Mouse (Mus musculus) spleen, adult 12 weeks (tissue): ENCODE data around the gene Bex2.
"Not testable (repeated sequence)": the region's sequence is repeated elsewhere in the genome, so short reads cannot be mapped to it uniquely, and the experiment has no call there.

Experiments
- DNase-seq: peaks from one replicate; pipeline ENCODE4 v3.0.0; 2022; ENCODE audit warnings: low spot score

Gene Bex2

DNA sequence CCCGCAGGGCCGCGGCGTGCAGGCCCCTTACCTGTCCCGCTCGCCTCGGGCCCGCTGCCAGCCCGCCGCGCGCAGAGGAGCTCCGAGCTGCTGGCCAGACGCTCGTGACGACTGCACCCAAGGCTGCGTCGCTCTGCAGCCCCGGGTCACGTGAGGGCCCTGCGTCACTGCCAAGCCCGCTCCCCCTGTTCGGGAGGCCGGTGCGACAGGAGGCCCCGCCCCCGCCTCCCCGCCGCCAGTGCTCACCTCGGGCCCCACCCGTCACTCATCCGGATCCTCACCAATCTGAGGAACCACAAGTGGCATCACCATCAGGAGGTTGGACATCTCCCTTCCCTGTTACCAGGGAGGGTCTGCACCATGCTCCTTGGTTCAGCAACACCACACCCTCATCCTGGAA is at the start of gene Bex2:
Gene Bex2 (minus strand): TSS at position 217 of the 400 bp plus-strand sequence.
- DNase-seq, result not testable (repeated sequence)

DNA sequence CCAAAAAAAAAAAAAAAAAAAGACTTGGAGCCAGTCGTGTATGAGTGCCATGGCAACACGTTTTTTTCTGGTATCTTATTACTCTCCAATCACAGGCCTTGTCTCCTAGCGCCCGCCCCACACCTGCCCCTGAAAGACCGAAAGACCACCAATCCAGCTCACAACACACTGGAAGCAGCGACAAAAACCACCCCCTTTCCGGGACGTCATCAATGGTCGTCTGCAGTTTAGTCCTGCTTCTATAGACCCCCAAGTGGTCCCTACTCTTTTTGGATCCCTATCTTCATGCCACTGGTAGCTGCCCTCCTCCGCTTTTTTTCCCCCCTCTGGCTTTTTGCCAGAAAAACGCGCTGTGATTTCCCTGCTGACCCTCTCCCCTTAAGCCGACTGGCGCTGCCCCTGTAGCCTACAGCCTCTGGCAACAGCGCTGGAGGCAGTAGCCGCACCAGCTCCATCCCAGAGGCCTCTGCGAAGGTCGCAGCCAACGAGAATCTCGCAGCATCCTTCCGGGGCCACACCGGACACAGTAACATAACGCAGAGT is 47.5 kb upstream of the Bex2 start:
- DNase-seq, result no peak

DNA sequence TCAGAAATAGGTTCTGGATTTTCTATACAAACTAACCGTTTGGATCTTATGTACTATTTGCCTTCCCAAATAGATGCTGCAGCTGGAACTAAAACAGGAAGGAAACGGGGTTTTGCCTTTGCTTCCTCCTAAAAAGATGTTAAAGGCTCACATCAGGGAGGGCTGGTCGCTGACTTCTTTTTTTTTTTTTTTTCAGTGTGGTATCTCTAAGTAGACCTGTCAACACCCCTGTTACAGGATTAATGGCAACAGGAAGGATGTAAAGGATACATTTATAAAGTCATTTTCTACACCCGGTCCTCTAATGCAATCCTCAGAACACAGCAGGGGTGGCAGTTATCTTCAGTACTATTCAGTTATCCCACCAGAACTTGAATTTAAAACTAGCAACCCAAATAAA is 47.0 kb upstream of the Bex2 start:
- DNase-seq, result no peak

DNA sequence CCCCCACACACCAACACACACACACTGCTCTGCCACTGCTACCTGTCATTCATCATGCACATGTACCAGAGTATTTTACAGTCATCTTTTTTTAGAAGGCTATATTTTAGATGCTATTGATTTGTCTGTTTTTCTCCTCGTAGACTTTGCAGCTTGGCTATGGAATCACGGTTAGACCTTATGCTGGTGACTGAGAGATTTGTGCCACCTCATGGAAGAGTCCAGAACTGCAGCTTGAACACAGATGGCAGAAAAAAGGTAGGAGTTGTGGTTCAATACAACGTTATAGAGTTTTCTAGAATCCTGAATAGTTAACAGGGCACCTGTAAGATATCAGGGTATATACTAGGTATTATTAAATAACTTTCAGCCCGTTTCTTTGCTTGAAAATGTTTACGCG is 39.9 kb upstream of the Bex2 start:
- no peak for DNase-seq

DNA sequence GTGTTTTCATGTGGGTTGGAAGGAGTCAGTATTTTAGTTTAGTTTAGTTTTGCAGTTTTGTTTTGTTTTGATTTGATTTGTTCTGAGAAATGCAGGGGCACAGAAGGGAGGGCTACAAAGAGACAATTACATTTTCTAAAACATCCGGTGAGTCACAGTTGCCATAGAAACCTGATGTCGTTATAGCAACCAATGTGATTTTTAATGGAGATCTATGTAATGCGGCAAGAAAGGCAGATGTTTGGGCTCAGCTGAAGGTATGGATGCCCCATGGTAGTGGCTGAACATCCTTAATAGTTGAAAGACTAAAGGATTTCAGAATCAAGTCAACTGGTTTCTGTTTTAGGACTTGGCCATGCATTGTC is 36.7 kb upstream of the Bex2 start:
- no peak for DNase-seq

DNA sequence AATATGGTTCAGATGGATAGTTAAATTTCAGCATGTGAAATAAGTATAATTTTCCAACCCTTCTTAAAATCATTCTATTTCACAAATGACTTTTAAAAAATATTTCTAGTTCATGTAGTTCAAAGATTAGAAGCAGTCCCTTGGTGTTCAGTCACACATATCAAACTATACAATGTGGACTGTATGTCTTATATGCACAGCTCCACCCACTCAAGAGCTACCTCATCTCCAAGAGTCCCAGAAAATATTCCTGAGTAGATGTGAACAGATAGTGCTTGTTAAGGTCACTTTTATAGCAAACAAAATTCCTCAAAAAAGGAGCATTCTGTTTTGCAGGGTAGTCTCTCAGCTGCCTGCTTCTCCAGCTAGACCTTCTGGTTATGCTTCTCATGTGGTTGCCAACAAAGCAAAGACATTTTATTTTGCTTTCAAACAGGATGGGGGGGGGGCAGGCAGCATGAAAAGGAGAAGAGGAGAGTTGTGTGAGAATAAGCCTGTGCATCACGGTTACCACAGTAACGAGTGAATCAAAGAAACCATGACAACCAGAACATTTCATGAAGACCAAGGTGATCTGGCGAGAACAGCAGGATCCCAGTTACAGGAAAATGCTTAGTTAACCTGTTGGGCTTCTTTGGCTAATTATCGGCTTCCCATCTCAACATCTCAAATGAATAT is 36.1 kb upstream of the Bex2 start:
- no peak for DNase-seq

DNA sequence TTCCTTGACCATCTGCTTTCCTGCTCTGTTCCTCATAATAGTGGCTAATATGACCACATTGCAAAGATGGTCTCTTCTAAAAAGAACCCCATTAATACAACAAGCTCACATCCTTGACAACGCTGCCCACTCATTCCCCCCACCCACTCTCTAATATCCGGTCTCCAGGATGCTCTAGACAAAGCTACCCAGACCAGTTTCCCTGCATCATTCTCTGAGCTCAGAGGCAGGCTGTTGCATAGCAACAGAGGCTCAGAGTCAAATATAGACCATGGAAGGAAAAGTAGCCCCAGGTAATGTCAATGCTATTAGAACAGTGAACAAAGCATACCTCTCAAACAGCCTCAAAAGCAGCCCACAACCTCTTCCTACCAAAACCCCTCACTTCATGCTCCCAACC is 26.4 kb upstream of the Bex2 start:
- DNase-seq, result no peak

DNA sequence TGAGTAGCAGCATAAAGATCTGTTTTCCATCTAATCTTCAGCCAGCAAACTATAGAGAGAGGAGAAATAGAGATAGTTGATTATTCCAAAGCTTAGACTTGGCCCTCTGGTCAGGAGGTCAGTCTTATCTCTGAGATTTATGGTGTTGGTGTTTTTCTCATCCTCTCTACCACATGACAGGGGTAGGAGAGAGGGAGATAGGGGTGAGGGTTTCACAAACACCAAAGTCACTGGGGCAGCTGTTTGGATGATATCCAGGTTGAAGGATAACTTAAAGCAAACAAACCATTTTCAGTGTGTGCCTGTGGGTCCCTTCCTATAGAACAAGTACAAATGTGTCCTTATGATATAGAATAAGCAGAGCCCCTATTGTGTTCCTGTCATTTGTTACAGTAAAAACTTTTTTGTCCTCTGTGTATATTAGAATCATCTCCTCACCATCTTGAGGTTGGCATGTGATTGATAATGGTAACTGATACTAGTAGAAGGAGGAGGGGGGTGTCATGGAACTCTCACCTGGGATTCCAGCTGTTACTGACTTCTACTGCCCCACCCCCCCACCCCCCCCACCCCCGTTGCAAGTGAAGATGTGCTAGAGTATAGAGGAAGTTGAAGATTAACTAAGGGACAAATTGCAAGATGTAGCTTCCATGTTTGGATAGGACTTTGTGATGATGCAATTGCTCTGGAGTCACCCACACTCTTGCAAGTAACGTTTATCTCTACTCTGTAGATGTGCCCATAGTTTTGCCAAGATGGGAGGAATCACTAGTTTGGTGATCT is 24.7 kb upstream of the Bex2 start:
- DNase-seq, result no peak

DNA sequence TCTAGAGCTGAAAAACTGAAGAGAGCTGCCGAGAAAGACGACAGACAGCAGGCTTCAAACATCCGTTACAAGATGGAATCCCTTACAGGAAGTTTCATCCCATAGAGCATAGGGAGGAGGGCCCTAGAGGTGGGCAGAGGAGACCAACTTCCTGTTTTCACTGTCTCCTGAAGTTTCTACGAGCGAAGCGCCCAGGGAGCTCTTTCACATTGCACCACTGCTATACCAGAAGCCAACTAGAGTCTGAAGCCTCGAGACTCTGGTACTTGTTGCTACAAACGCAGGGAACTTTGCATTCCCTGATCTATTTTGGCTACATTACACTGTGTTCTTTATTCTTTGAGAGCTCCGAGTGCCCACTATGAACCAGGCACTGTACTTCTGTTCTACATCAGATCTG is 17.1 kb upstream of the Bex2 start, which contains the start of gene Nxf3:
Gene Nxf3 (minus strand): TSS at position 101 of the 400 bp plus-strand sequence.
- no peak for DNase-seq

DNA sequence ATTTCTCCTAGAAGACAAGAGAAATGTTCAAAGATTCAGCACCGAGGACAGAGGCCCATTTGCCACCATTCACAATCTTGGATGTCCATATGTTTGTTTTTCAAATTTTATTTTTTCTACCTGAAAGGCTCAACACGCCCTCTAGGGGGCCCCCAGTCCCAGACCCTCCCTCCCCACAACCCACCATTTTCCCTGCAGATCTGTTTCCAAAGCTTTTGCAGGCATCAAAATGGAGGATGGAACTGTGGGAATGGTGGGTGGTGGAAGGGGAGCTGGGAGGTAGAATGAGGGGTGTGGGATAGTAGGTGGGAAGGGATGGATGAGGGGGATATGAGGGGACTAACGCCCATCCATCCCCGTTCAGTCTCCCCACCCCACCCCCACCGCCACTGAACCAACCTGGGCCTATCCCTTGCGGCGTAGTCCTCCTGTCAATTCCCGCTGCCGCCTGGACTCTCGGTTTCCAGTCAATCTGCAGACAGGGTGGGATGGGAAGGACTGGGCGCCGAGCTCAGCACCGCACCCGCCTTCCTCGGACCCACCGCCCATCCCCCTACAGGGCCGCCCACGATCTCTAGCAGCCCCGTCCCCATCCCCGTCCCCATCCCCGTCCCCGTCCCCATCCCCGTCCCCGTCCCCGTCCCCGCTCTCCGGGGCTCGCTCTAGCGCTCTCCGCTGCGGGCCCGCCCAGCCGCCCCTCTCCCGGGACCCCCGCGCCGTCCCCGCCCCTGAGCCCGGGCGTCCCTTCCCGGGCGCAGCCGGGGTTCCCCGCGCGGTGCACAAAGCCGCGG is 640 bp downstream of the Bex2 start:
- not testable (repeated sequence) for DNase-seq

DNA sequence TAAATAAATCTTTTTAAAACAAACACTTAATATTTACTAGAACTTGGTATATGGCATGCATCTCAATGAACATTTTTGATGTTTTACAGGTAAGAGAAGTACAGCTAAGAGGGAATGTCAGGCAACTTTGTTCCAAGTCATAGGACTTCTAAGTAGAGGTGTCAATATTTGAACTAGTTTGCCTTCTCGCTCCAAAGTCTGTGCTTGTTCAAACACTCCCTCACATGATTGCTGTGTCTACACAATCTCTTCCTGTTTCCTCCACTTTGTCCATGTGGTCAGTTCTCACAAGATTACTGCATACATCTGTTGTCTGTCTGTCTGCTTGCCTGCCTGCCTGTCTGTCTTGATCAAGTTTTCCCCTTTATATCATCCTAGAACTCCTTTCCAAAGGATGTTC is 7.3 kb downstream of the Bex2 start:
- DNase-seq, result no peak

DNA sequence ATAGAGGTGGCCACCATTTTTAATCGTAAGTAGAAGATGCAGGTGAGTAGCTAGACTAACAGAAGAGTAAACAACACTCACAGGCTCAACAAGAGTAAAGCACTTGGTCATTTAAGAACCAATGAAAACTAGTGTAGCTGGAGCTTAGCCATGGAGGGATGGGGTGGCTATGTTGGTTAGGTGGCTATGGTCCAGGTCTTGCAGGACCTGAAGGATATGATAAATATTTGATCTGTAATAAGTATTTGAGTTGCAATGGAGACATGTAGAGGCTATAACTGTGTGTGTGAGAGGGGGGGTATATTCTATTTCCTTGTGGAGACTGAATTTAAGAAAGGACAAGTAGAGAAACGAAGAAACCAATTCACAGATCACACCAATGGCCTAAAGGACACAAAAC is 16.8 kb downstream of the Bex2 start:
- no peak for DNase-seq

DNA sequence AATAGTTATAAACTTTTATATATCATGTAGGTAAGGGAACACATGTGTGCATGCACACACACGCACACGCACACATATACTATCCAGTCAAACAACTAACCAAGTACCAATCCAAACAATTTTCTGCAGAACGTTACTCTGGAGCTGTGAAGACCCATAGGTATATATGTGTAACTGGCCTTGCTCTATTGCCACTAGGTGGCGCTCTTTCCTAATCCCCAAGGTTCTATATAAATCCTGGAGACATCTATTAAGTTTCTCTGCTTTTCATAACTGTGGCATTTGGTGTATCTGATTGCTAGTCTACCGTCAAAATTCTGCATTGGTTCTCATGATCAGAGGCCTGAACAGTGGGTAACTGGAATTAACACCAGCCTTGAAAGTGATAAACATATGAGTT is 20.5 kb downstream of the Bex2 start:
- no peak for DNase-seq

DNA sequence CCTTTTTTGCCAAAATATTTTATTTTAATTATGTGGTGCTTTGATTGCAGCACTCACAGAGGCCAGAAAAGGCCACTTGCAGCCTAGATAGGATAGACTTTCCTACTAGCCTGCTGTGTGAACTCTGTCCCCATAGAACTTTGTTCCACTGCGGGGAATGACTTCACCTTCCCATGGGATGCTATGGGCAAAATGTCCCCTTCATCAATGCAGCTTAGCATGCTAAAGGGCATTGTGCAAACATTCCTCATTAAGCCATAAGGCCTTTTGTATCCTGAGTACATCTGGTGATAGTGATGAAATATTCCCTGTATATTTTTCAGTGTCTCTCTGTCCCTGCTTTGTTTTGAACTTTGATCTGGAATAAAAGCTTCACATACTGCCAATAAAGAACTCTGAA is 24.3 kb downstream of the Bex2 start:
- no peak for DNase-seq

DNA sequence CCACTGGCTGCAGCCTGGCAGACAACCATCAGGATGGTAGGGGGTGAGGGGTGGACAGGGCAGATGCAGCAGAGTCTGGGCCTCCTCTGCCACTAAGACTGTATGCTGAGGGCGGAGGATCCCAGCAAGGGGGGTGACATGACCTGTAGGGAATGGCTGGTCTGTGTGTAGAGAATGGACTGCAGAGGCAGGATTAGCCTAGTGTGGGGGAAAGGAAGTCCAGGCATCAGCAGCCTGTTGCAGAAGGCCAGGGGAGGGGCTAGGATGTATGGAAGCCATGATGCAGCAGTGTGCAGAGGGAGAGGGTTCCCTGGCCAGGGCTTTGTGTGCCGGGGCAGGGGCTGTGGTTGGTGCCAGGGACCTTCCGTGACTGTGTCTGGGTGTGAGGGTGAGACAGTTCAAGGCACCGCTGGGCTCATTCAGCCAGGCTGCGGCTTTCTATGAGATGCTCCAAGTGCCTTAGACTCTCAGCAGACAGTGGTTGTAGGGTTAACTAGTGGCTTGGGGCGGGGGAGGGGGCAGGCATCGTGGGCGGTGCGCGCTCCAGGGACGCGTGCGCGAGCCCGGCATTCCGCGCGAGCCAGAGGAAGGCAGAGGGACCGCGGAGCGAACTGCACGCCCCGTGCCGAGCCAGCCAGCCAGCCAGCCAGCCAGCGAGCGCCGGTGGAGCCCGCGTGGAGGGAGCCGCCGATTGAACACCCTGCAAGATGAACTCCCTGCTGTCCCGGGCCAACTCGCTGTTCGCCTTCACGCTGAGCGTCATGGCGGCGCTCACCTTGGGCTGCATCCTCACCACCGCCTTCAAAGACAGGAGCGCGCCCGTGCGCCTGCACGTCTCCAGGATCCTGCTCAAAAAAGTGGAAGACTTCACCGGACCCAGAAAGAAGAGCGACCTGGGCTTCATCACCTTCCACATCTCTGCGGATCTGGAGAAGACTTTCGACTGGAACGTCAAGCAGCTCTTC is 35.0 kb downstream of the Bex2 start, which contains the start of gene Arxes1:
Gene Arxes1 (plus strand): TSS at position 569 of the 965 bp plus-strand sequence.
- not testable (repeated sequence) for DNase-seq

DNA sequence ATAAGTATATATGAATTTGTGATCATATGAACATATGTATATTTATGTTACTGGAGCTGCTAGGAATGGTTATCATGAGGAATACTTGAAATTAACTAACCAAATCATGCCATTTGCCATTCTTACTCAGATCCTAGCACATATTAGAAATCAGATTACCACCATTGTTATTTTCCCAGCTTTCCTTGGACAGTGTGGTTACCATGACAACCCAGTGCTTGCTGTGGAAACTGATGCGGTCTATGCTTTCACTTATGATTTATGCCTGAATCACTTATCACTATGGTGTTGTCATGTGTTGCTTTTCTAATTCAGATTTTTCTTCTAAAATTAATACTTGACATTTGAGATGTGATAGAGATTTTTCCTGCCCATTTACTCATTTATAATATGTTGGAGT is 37.7 kb downstream of the Bex2 start:
- DNase-seq, result no peak
